Mouse (Mus musculus) embryonic fibroblast, embryonic 13.5 days (primary cell): ENCODE data around the gene Klhdc8b. TPM values are rescaled to one million over a fixed set of nuclear protein-coding genes. Genes with fewer than 3 reads are reported as not detected.

ENCODE experiments used
- H3K27ac ChIP-seq: 2 replicates; pipeline ENCODE4 v1.5.1; 2012; ENCODE audit warnings: low read length, control low read depth, inconsistent platforms; ENCODE audit not compliant: insufficient read depth
- H3K4me1 ChIP-seq: 2 replicates; pipeline ENCODE4 v1.6.1; 2011; ENCODE audit warnings: low read length; ENCODE audit not compliant: control insufficient read depth, insufficient read depth
- H3K4me3 ChIP-seq: 2 replicates; pipeline ENCODE4 v1.5.1; 2011; ENCODE audit warnings: mild to moderate bottlenecking, control low read depth, low read length; ENCODE audit not compliant: insufficient read depth
- CTCF ChIP-seq: IDR thresholded peaks from 2 replicates; pipeline ENCODE4 v1.5.1; 2011; ENCODE audit warnings: mild to moderate bottlenecking, control low read depth, low read length, moderate library complexity, borderline replicate concordance; ENCODE audit not compliant: insufficient read depth
- POLR2A ChIP-seq: IDR thresholded peaks from 2 replicates; pipeline ENCODE4 v1.6.1; 2011; ENCODE audit warnings: low read depth, mild to moderate bottlenecking, control low read depth, low read length, moderate library complexity
- polyA plus RNA-seq: library from polyadenylated mRNA; stranded (reverse); fragments of >200 nt; gene quantifications from 2 replicates; pipeline ENCODE4 v1.2.4, GENCODE M21; 2011; ENCODE audit warnings: low read depth; ENCODE audit not compliant: missing spikeins, insufficient read length

The Klhdc8b gene
- polyA plus RNA-seq, 1 experiment = 8.3 TPM

- TF ChIP-seq CTCF (no peak), POLR2A (no peak)
- Histone ChIP-seq H3K27ac (no peak overlapping the region), H3K4me1 (no peaks in the 10 kb centered on the region), H3K4me3 (no peak overlapping the region)
Observed at GRCm38 (mm10) chr9:108398324-108398723, 63.1 kb downstream of the Klhdc8b start.

Other genes with a start within 250 kb of the Klhdc8b start
- 102 and 109 TPM in 2 replicates for gene Dag1, start 197.6 kb downstream of the Klhdc8b start, polyA plus RNA-seq
- gene Nicn1, start 171.2 kb downstream of the Klhdc8b start, polyA plus RNA-seq = 36.5 and 49.6 TPM in 2 replicates
- gene Amt, start 164.7 kb downstream of the Klhdc8b start, polyA plus RNA-seq = 2.6 and 3.7 TPM in 2 replicates
- 575 and 590 TPM in 2 replicates for gene Rhoa, start 155.5 kb downstream of the Klhdc8b start, polyA plus RNA-seq
- 22.9 and 24.5 TPM in 2 replicates for gene Tcta, start 155.4 kb downstream of the Klhdc8b start, polyA plus RNA-seq
- 328 and 399 TPM in 2 replicates for gene Gpx1, start 122.7 kb downstream of the Klhdc8b start, polyA plus RNA-seq
- 93.4 and 102 TPM in 2 replicates for gene Usp4, start 113.7 kb downstream of the Klhdc8b start, polyA plus RNA-seq
- 0.63 TPM in 1 of 2 replicates, not detected in the other for gene 1700102P08Rik, start 68.8 kb downstream of the Klhdc8b start, polyA plus RNA-seq
- 0.22 TPM in 1 of 2 replicates, not detected in the other for gene Ccdc36, start 33.1 kb downstream of the Klhdc8b start, polyA plus RNA-seq
- not detected in 2 replicates for gene BC048562, start 25.1 kb downstream of the Klhdc8b start, polyA plus RNA-seq
- 18.3 and 19.8 TPM in 2 replicates for gene Ccdc71, start 1.1 kb downstream of the Klhdc8b start, polyA plus RNA-seq
- 118 and 152 TPM in 2 replicates for gene Lamb2, start 18.2 kb upstream of the Klhdc8b start, polyA plus RNA-seq
- gene Usp19, start 29.0 kb upstream of the Klhdc8b start, polyA plus RNA-seq = 77.0 and 80.7 TPM in 2 replicates
- 261 and 263 TPM in 2 replicates for gene Qars, start 46.1 kb upstream of the Klhdc8b start, polyA plus RNA-seq
- 113 and 133 TPM in 2 replicates for gene Qrich1, start 55.2 kb upstream of the Klhdc8b start, polyA plus RNA-seq
- 176 and 180 TPM in 2 replicates for gene Impdh2, start 98.7 kb upstream of the Klhdc8b start, polyA plus RNA-seq
- 19.5 and 25.5 TPM in 2 replicates for gene Ndufaf3, start 105.9 kb upstream of the Klhdc8b start, polyA plus RNA-seq
- 29.2 and 38.2 TPM in 2 replicates for gene Dalrd3, start 108.3 kb upstream of the Klhdc8b start, polyA plus RNA-seq
- gene Wdr6, start 117.2 kb upstream of the Klhdc8b start, polyA plus RNA-seq = 40.4 and 42.8 TPM in 2 replicates
- gene P4htm, start 136.1 kb upstream of the Klhdc8b start, polyA plus RNA-seq = 3.4 and 4.8 TPM in 2 replicates
- gene Arih2, start 187.8 kb upstream of the Klhdc8b start, polyA plus RNA-seq = 65.9 and 73.9 TPM in 2 replicates
- 35.0 and 36.6 TPM in 2 replicates for gene Slc25a20, start 200.5 kb upstream of the Klhdc8b start, polyA plus RNA-seq
- gene Prkar2a, start 227.7 kb upstream of the Klhdc8b start, polyA plus RNA-seq = 61.9 and 78.8 TPM in 2 replicates